Comparison of ENCODE assay signal across 24 mouse cellular contexts in the genomic region with DNA sequence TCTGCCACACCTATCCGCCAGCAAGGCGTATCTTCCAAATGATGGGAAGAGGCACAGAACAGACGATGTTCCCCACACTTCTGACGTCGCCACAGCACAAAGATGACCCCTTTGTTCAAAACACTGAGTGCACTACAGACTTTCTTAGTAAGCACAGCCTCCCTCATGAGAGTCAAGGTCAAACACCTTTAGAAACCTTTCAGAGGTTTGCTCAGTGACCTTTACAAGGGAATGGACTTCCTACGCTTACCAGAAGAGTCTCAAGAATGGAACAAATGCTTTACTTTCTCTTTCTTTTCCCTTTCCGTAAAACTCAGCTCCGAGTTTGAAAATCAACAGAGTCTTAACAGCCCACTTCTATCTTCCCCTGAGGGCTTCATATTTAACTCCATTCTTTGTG.
DNase-seq lines count a peak whose midpoint lies in the region; ATAC-seq and TF ChIP-seq lines count a peak whose summit lies in the region.
"Had no signal": no experiment of that assay in that cellular context is flagged by ENCODE, and none has a peak within 500 bp of the region (broad histone marks: within the 10 kb centered on the region; RNA-seq: fewer than 3 reads in every experiment).

No protein-coding gene starts in this region.

- no peak for DNase-seq in kidney, postnatal 4 days
- DNase-seq in CH12.LX (ENCODE audit: extremely low read depth) = no peak
- peak; percentile 11 for DNase-seq in Muller cell, postnatal 12 days (ENCODE audit: inconsistent ontology term)
- DNase-seq in frontal cortex, postnatal 10 days (ENCODE audit: low spot score in 2 of 2) = no peak
- DNase-seq in adrenal gland, adult 18-20 months (ENCODE audit: low spot score in 2 of 2) = no peak
- DNase-seq: adrenal gland, postnatal 14 days; cerebellum, adult 11 months; cerebellum, adult 2 months; cerebellum, adult 9-11 months; cerebellum, postnatal 25 days; forebrain, postnatal 0 days; gastrocnemius, postnatal 10 days; gastrocnemius, postnatal 36 days; heart, adult 2 months had no signal

- no peaks in the 10 kb centered on the region for H3K79me2 ChIP-seq in CH12.LX (replicated peaks; ENCODE audit: control insufficient read depth, extremely low read depth, insufficient read depth, poor library complexity, severe bottlenecking)

- H3K4me3 ChIP-seq in kidney, embryonic 15.5 days (replicated peaks) = no peak overlapping the region
- H3K4me3 ChIP-seq in CH12.LX (replicated peaks in 1 of 3; ENCODE audit: low read depth in 2 of 3, low read length in 2 of 3, poor library complexity in 1 of 3) = no peak overlapping the region
- H3K4me3 ChIP-seq: embryonic facial prominence, embryonic 12.5 days; embryonic facial prominence, embryonic 15.5 days; heart, adult 2 months; hindbrain, embryonic 12.5 days; hindbrain, embryonic 15.5 days had no signal

- in situ Hi-C loops in CH12.LX (cut with MboI; ENCODE audit: low pct_ligation_motif_present, low pct_unique_long_range_greater_than_20kb, low sequenced_read_pairs) = no loop called here

- no peaks in the 10 kb centered on the region for H3K9me3 ChIP-seq in kidney, embryonic 15.5 days (replicated peaks)
- no peaks in the 10 kb centered on the region for H3K9me3 ChIP-seq in CH12.LX (replicated peaks; ENCODE audit: low read length)
- H3K9me3 ChIP-seq: embryonic facial prominence, embryonic 12.5 days; embryonic facial prominence, embryonic 15.5 days; hindbrain, embryonic 12.5 days; hindbrain, embryonic 15.5 days had no signal

- H3K4me2 ChIP-seq in kidney, embryonic 15.5 days = no peak overlapping the region; the same call in 1 of the 2 replicates
- H3K4me2 ChIP-seq in CH12.LX (ENCODE audit: insufficient read depth, low read depth, poor library complexity, severe bottlenecking) = peak overlapping the region; percentile 51
- H3K4me2 ChIP-seq: embryonic facial prominence, embryonic 12.5 days; embryonic facial prominence, embryonic 15.5 days; heart, embryonic 11.5 days; hindbrain, embryonic 12.5 days; hindbrain, embryonic 15.5 days had no signal

- H3K27me3 ChIP-seq in kidney, embryonic 15.5 days = no peaks in the 10 kb centered on the region
- H3K27me3 ChIP-seq in CH12.LX (replicated peaks) = no peaks in the 10 kb centered on the region
- H3K27me3 ChIP-seq: embryonic facial prominence, embryonic 12.5 days; embryonic facial prominence, embryonic 15.5 days; hindbrain, embryonic 15.5 days; Patski had no signal

- no peak for ATAC-seq in kidney, embryonic 15.5 days (replicated peaks; ENCODE audit: low FRiP score)
- ATAC-seq: activated CD4-positive, CD25-positive, alpha-beta regulatory T cell, adult 4 months; forebrain, embryonic 14.5 days; forebrain, postnatal 0 days; intestine, postnatal 0 days; Patski had no signal

- TF ChIP-seq RAD21 in CH12.LX (IDR thresholded peaks at IDR 0.05; ENCODE audit: low read depth, low read length) = no peak

- 71% methylated on average over 8 of the region's 8 CpGs for WGBS in kidney, embryonic 15.5 days

- dilution Hi-C loops in CH12.LX (cut with MboI; ENCODE audit: extremely low pct_ligation_motif_present, extremely low pct_unique_long_range_greater_than_20kb, low sequenced_read_pairs) = no loop called here

- H3K36me3 ChIP-seq in kidney, embryonic 15.5 days = no peaks in the 10 kb centered on the region
- no peaks in the 10 kb centered on the region for H3K36me3 ChIP-seq in CH12.LX (replicated peaks in 1 of 2; ENCODE audit: control insufficient read depth in 1 of 2, insufficient read depth in 1 of 2, low read length in 1 of 2)
- H3K36me3 ChIP-seq: embryonic facial prominence, embryonic 12.5 days; embryonic facial prominence, embryonic 15.5 days; hindbrain, embryonic 12.5 days; hindbrain, embryonic 15.5 days had no signal

- TF ChIP-seq POLR2A in CH12.LX (IDR thresholded peaks at IDR 0.05; ENCODE audit: low read depth, low read length) = no peak

- no peak overlapping the region for H3K9ac ChIP-seq in kidney, embryonic 15.5 days
- H3K9ac ChIP-seq in CH12.LX (ENCODE audit: insufficient read depth, low read depth) = peak overlapping the region; percentile 15; the same call in 1 of the 2 replicates
- H3K9ac ChIP-seq: embryonic facial prominence, embryonic 12.5 days; embryonic facial prominence, embryonic 15.5 days; forebrain, postnatal 0 days; hindbrain, embryonic 12.5 days; hindbrain, embryonic 15.5 days had no signal

- no peak for TF ChIP-seq CTCF in CH12.LX (conservative IDR thresholded peaks at IDR 0.05 in 1 of 2, IDR thresholded peaks at IDR 0.05 in 1 of 2; ENCODE audit: low read depth in 2 of 2, low read length in 2 of 2)

- no peak for TF ChIP-seq EP300 in CH12.LX (IDR thresholded peaks at IDR 0.05; ENCODE audit: low read length)

- 0 out of 2 replicates have a peak overlapping the region, but pooled peaks have one; percentile 34 for H3K27ac ChIP-seq in kidney, embryonic 15.5 days
- no peak overlapping the region for H3K27ac ChIP-seq in CH12.LX (ENCODE audit: insufficient read depth, low read depth)
- H3K27ac ChIP-seq: embryonic facial prominence, embryonic 12.5 days; embryonic facial prominence, embryonic 15.5 days; heart, adult 2 months; hindbrain, embryonic 12.5 days; hindbrain, embryonic 15.5 days had no signal

- H3K4me1 ChIP-seq in kidney, embryonic 15.5 days = no peaks in the 10 kb centered on the region
- no peaks in the 10 kb centered on the region for H3K4me1 ChIP-seq in CH12.LX (ENCODE audit: control insufficient read depth in 1 of 2, insufficient read depth in 2 of 2)
- H3K4me1 ChIP-seq: embryonic facial prominence, embryonic 12.5 days; embryonic facial prominence, embryonic 15.5 days; hindbrain, embryonic 12.5 days; hindbrain, embryonic 15.5 days had no signal

TF ChIP-seq in CH12.LX, 34 proteins besides CTCF, POLR2A, EP300 and RAD21:
- no peak for TF ChIP-seq HCFC1 (IDR thresholded peaks at IDR 0.05; ENCODE audit: low read depth, low read length)
- TF ChIP-seq CHD1 (IDR thresholded peaks at IDR 0.05; ENCODE audit: low read depth, low read length) = no peak
- TF ChIP-seq JUN (IDR thresholded peaks at IDR 0.05; ENCODE audit: insufficient read depth, low read depth, low read length) = no peak
- TF ChIP-seq RCOR1 (conservative IDR thresholded peaks at IDR 0.05; ENCODE audit: low read depth, low read length) = no peak
- no peak for TF ChIP-seq UBTF (IDR thresholded peaks at IDR 0.05; ENCODE audit: low read depth, low read length)
- TF ChIP-seq TBP (conservative IDR thresholded peaks at IDR 0.05; ENCODE audit: low read depth, low read length) = no peak
- no peak for TF ChIP-seq TCF12 (IDR thresholded peaks at IDR 0.05; ENCODE audit: low read depth, low read length)
- no peak for TF ChIP-seq KAT2A (IDR thresholded peaks at IDR 0.05; ENCODE audit: insufficient replicate concordance, low read length)
- TF ChIP-seq MYC (IDR thresholded peaks at IDR 0.05; ENCODE audit: low read depth, low read length) = no peak
- TF ChIP-seq MXI1 (IDR thresholded peaks at IDR 0.05; ENCODE audit: low read depth, low read length) = no peak
- TF ChIP-seq GABPA (IDR thresholded peaks at IDR 0.05; ENCODE audit: insufficient replicate concordance, low read depth, low read length) = no peak
- no peak for TF ChIP-seq MEF2A (IDR thresholded peaks at IDR 0.05; ENCODE audit: borderline replicate concordance, low read depth, low read length)
- TF ChIP-seq USF2 (conservative IDR thresholded peaks at IDR 0.05; ENCODE audit: low read depth, low read length) = no peak
